Mouse (Mus musculus): ENCODE data around the gene Cldn3.

Cldn3 gene

DNA sequence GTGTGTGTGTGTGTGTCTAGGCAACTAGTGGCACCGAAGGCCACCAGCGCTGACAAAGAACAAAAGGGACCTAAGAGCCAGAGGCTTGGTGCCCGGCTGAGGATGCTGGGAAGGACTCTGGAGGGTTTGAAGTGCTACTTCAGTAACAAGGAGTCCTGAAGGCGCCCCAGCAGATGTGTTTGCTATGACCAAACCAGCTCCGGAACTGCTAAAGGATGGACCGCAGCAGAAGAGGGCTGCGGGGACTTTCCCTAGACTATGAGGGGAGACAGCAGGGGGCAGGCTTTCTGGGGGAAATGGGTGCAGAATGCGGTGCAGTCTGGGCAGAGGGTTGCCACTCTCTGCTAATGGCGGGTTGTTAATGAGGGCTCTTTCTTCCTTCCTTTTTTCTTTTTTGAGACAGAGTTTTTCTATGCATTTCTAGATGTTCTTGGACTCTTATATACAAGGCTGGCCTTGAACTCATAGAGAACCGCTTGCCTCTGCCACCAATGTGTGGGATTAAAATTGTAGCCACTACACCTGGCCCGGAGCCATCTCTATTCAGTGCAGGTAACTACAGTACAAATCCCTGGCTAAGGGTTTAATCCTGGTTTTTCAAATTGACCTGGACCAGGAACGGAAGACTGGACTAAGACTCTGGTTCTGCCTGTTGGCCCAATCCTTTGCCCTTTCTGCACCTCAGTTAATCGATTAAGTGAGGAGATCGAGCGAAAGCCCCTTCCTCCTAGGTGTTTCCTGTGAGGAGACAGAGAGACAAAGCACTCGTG lies 22.0 kb downstream of the Cldn3 start:
- peak; percentile 71 for DNase-seq

DNA sequence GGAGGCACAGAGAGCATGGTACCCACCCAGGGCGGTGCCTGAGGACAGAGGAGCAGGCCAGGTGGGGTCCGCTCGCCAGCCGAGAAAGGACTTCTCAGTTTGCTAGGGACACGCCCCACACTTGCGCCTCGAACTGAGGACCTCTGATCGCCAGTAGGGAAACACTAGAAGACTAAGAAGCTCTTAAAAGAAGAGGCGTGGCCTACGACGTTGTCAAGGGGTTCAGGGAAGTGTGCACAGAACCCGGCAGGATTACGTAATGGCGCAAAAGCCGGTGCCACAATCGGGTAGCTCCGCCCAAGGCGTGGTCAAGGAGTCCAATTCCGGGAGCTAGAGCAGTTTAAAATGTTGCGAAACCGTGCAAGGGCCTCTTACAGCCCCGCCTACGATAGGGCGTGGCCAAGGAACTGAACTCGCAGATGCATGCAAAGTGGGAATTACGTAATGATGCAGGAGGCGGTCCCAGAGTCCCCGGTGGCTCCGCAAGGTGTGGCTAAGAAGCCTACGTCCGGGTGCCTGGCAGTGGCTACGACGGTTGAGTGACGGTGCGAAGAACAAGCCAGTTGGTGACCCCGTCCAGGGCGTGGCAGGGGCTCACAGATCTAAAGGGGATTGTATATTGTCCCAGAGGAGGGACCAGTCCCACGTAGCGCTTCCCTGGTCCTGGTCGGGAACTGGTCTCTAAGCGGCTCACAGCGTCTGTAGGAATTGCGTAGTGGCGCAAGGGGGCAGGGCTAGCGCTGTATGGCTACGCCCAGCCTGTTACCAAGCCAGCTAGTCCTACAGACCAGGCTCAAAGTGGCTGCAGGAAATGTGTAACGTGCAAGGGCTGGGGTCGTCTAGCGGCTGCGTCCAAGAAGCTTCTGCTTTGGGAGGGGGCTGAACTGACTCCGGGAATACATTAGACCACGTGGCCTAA lies 22.9 kb downstream of the Cldn3 start, which contains the start of gene Abhd11:
TSS of gene Abhd11 (plus strand) at position 482 of the 919 bp plus-strand sequence.
- peak; percentile 99 for DNase-seq

GRCm38 (mm10) chr5:135009590-135010319 lies 23.7 kb downstream of the Cldn3 start:
- DNase-seq: peak; percentile 85

DNA sequence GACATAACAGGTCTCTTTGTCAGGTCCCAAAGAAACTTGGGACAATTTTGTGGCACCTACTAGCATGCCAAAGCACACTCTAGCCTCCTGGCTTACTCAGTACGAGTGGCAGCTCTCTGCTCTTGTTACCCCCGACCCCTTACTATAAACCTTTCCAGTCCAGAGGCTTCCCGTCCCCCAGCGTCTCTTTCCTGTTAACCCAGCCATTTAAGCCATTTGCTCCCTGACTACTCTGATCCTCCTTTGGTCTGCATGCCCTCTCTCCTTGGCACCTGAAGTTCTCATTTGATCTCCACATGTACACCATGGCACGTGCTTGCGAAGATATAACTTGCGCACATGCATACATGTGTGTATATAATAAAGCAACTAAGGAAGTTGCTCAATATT lies 24.3 kb downstream of the Cldn3 start:
- DNase-seq: no peak

GRCm38 (mm10) chr5:135010841-135011743 lies 25.1 kb downstream of the Cldn3 start:
- DNase-seq: peak; percentile 20

DNA sequence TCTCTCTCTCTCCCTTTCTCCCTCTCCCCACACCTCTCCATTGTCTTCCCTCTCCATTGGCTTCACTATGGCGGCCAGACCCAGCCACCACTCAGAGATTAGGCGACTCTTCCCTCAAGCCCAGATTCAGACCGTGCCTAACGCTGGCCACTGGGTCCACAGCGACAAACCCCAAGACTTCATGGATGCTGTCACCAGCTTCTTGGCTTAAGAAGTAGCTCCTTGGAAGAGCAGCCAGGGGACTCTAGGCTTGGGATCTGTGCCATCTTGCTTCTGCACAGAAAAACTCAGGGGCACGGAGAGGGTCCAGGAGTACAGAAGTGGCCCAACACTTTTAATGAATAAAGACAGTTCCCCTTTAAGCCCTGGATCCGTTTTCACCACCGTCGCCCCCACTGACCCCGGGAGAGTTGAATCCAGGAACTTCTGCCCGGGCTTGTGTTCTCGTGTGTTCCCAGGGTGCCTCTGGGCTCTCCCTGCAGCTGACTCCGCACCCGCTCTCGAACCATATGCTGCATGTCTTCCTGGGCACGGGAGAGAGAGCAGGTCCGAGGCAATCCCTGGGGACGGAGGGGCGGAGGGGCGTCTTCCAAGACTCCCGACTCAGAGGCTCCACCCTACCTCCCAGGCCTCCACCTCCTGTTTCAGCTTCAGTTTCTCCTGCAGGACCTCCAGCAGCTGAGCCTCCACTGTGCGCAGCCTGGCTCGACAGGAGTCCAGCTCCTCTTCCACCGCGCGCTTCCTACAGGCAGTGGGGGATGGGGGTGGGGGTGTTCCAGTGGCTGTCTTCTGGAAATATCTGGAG lies 26.0 kb downstream of the Cldn3 start:
- DNase-seq: peak; percentile 28

GRCm38 (mm10) chr5:135012671-135013441 lies 26.8 kb downstream of the Cldn3 start:
- DNase-seq: peak; percentile 94

DNA sequence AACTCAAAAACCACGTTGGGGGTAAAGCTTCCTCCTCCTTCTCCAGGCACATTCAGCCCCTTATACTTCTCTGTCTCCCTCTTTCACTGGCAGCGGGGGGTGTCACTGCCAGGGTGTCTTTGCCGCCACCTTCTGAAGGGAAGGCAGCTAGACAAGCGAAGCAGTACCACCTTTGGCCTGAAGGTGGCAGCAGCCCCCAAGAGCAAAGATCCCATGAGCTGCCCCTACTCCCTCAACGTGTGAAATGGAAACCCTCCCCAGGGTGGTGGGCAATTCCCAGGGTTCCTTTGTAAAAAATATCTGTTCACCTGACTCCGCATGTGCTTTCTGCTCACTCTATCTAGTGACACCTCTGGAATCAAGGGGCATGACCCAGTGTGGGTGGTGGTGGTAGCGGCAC lies 29.5 kb downstream of the Cldn3 start:
- peak; percentile 93 for DNase-seq

DNA sequence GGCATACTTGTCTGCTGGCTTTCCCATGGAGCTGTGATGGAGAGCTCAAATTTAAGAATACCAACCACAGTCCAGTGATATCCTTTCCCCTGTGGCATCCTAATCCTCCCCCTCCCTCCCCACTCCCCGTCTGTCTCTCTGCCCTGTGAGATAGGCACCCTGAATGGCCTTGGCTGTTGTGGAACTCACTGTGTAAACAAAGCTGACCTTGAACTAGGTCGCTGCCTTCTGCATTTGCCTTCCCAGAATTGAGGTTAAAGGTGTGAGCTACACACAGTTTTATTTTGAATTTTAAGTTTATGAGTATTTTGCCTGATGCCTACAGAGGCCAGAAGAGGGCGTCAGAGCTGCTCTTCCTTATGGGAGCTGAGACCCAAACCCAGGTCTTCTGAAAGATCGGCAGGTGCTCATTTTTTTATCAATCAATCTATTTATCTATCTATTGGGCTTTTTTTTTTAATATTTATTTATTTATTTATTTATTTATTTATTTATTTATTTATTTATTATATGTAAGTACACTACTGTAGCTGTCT lies 30.3 kb downstream of the Cldn3 start:
- DNase-seq: no peak

GRCm38 (mm10) chr5:135021814-135022213 lies 35.8 kb downstream of the Cldn3 start:
- no peak for DNase-seq

DNA sequence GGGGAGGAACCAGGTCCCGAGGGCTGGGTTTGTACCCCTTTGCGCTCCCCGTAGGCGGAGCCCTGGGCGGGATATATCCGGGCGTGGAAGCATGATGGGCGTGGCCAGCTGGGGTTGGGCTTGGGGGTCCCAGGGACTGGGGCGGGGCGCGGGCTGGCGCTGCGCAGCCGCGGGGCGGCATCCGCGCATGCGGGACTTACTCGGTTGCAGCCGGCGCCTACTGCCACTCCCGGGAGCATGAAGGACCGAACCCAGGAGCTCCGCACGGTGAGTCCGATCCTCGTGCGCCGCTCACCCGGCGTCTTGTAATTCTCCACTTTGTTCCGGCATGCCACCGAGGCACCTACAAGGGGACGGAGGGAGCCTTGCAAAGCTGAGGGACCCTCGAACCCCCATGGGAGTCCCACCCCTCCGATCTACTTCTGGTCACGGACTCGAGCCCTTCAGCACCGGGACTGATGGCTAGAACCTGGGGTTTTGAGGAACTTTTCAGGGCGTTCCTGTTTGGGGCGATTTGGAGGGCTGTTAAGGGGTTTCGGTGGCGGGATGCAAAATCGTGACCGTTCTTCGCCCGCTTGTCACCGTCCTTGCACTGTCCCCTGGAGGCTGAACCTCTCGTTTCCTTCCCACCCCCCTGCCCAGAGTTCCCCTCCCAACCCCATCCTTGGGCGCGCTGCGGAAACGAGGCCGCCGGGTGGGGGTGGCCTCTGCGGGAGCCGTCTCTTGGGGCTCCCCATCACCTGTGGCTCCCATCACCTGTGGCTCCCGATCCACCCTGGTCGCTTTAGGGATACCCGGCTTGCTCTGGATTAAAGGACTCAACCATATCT lies 37.5 kb downstream of the Cldn3 start, which contains the start of gene Stx1a:
TSS of gene Stx1a (plus strand) at position 139 of the 830 bp plus-strand sequence.
- DNase-seq: peak; percentile 97

- peak; percentile 37 for DNase-seq
These were observed 38.7 kb downstream of the Cldn3 start for GRCm38 (mm10) chr5:135024665-135025224.

DNA sequence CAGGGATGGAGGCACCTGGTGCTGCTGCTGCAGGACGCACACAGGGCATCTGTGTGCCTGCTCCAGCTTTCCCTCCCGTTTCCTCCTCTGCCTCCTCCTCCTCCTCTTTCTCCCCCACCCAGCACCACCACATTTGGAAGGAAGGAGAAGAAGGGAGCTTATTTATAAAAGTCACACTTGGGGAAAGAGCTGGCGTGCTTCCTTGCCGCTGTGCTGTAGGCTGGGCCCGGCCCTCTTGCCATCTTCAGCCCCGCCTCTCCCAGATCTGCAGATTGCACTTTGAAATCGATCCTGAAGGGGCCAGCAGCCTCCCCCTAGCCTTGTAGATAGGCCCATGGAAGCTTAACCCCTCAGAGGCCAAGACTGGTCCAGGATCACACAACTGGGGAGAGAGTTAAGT lies 39.9 kb downstream of the Cldn3 start:
- no peak for DNase-seq

DNA sequence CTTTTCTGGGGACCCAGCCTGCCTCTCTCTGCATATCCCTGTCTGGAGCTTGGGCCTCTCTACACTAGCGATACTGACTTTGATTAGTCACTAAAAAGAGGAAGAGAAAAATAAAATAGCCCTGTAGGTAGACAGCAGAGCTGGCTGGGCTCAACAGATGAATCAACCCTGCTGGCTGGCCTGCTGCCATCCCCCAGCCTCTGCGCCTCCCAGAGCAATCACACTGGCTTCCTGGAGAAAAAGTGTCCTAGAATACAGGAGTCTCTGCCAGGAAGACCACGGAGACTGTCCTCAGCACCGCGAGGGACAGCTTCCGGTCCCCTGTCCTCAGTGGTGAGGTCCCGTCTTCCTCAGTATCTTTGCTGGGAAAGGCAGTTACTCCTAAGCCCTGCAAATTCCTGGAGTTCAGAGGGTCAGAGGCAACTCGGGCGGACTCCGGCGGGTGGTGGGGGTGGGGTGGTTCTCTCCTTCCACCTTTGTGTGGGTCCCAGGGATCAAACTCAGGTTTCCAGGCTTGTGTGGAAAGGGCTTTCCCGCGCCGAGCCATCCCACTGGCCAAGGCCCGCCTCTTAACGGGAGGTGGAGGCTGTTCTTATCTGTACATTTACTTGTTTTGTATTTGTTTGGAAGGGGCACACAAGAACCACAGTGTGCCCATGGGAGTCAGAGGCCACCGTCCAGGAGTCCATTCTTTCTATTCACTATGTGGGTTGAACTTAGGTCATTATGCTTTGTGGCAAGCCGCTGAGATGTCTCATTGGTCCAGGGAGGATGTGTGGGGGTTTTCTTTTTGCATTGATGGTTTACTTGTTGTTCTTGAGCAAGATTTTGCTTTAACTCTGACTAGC lies 43.2 kb downstream of the Cldn3 start:
- DNase-seq: no peak

GRCm38 (mm10) chr5:135032581-135032980 lies 46.6 kb downstream of the Cldn3 start:
- no peak for DNase-seq

- DNase-seq: no peak
These were observed 48.6 kb downstream of the Cldn3 start for GRCm38 (mm10) chr5:135034593-135034992.

- no peak for DNase-seq
These were observed 49.8 kb downstream of the Cldn3 start for GRCm38 (mm10) chr5:135035608-135036359.
